Mouse (Mus musculus): ENCODE results near the gene Ndufa4l2. TPM values are rescaled to one million over a fixed set of nuclear protein-coding genes. Genes with fewer than 3 reads are reported as not detected.

Ndufa4l2 gene
- polyA plus RNA-seq, 1 experiment, result 6.1 TPM

GRCm38 (mm10) chr10:127555703-127556102 lies 40.9 kb downstream of the Ndufa4l2 start:
- WGBS, result 85% methylated on average over 18 of the region's 18 CpGs
- no peak for DNase-seq (ENCODE audit: low read depth, low spot score)

GRCm38 (mm10) chr10:127557397-127557796 lies 42.6 kb downstream of the Ndufa4l2 start:
- no peak for DNase-seq (ENCODE audit: low read depth, low spot score)
- 91% methylated on average over 13 of the region's 13 CpGs for WGBS

- no peak for DNase-seq (ENCODE audit: low read depth, low spot score)
Observed at GRCm38 (mm10) chr10:127561145-127561544, 46.4 kb downstream of the Ndufa4l2 start.

GRCm38 (mm10) chr10:127563840-127564239 lies 49.1 kb downstream of the Ndufa4l2 start:
- 67% methylated on average over 8 of the region's 8 CpGs for WGBS
- no peak for DNase-seq (ENCODE audit: low read depth, low spot score)

GRCm38 (mm10) chr10:127564301-127564700 lies 49.5 kb downstream of the Ndufa4l2 start:
- no peak for DNase-seq (ENCODE audit: low read depth, low spot score)
- 43% methylated on average over 13 of the region's 13 CpGs for WGBS

Other genes starting within 250 kb of the Ndufa4l2 start
- gene Dctn2, start 248.6 kb upstream of the Ndufa4l2 start, polyA plus RNA-seq (2012; rRNA removed), result 181 and 201 TPM in 2 replicates
- 27.9 and 36.8 TPM in 2 replicates for gene Mbd6, start 225.9 kb upstream of the Ndufa4l2 start, polyA plus RNA-seq (2012; rRNA removed)
- 43.8 and 63.0 TPM in 2 replicates for gene Mars, start 203.2 kb upstream of the Ndufa4l2 start, polyA plus RNA-seq (2012; rRNA removed)
- gene Arhgap9, start 193.0 kb upstream of the Ndufa4l2 start, polyA plus RNA-seq (2012; rRNA removed), result 10.0 and 11.3 TPM in 2 replicates
- gene Gli1, start 173.0 kb upstream of the Ndufa4l2 start, polyA plus RNA-seq (2012; rRNA removed), result 5.1 and 8.9 TPM in 2 replicates
- not detected in 2 replicates for gene Inhbe, start 160.6 kb upstream of the Ndufa4l2 start, polyA plus RNA-seq (2012; rRNA removed)
- not detected in 2 replicates for gene Inhbc, start 144.5 kb upstream of the Ndufa4l2 start, polyA plus RNA-seq (2012; rRNA removed)
- gene R3hdm2, start 134.6 kb upstream of the Ndufa4l2 start, polyA plus RNA-seq (2012; rRNA removed), result 47.2 and 49.4 TPM in 2 replicates
- gene Stac3, start 13.3 kb upstream of the Ndufa4l2 start, polyA plus RNA-seq (2012; rRNA removed), result 0.66 and 1.6 TPM in 2 replicates
- gene Shmt2, start 7.5 kb downstream of the Ndufa4l2 start, polyA plus RNA-seq (2012; rRNA removed), result 59.0 and 62.5 TPM in 2 replicates
- 0.22 and 0.25 TPM in 2 replicates for gene Nxph4, start 19.6 kb downstream of the Ndufa4l2 start, polyA plus RNA-seq (2012; rRNA removed)
- 118 and 125 TPM in 2 replicates for gene Lrp1, start 106.2 kb downstream of the Ndufa4l2 start, polyA plus RNA-seq (2012; rRNA removed)
- 67.5 and 122 TPM in 2 replicates for gene Stat6, start 128.0 kb downstream of the Ndufa4l2 start, polyA plus RNA-seq (2012; rRNA removed)
- 4.1 and 4.8 TPM in 2 replicates for gene Nemp1, start 151.9 kb downstream of the Ndufa4l2 start, polyA plus RNA-seq (2012; rRNA removed)
- 9.9 and 19.4 TPM in 2 replicates for gene Nab2, start 153.6 kb downstream of the Ndufa4l2 start, polyA plus RNA-seq (2012; rRNA removed)
- gene Myo1a, start 190.2 kb downstream of the Ndufa4l2 start, polyA plus RNA-seq (2012; rRNA removed), result 479 and 710 TPM in 2 replicates
- 0.19 and 0.36 TPM in 2 replicates for gene Tac2, start 209.5 kb downstream of the Ndufa4l2 start, polyA plus RNA-seq (2012; rRNA removed)
- 6.1 and 9.4 TPM in 2 replicates for gene Zbtb39, start 224.6 kb downstream of the Ndufa4l2 start, polyA plus RNA-seq (2012; rRNA removed)
- gene Gpr182, start 236.8 kb downstream of the Ndufa4l2 start, polyA plus RNA-seq (2012; rRNA removed), result 1.2 and 1.3 TPM in 2 replicates
- gene Rdh1, start 244.8 kb downstream of the Ndufa4l2 start, polyA plus RNA-seq (2012; rRNA removed), result 0.23 and 0.78 TPM in 2 replicates
- gene Rdh16f1, start 244.8 kb downstream of the Ndufa4l2 start, polyA plus RNA-seq (2012; rRNA removed), result 1.1 TPM in 1 of 2 replicates, not detected in the other

Measured in large intestine, adult 2 months (tissue).